ENCODE assay signal across 9 mouse cellular contexts in genomic region chr11:99043632-99044031, GRCm38 (mm10). TPM values are rescaled to one million over a fixed set of nuclear protein-coding genes. Genes with fewer than 3 reads are reported as not detected.
A peak's percentile ranks its signal among the peaks of the same experiment; 100 is the strongest.
DNase-seq lines count a peak whose midpoint lies in the region; ATAC-seq lines count a peak whose summit lies in the region.
"Had no signal": no experiment of that assay in that cellular context is flagged by ENCODE, and none has a peak within 500 bp of the region (broad histone marks: within the 10 kb centered on the region; RNA-seq: fewer than 3 reads in every experiment).

No protein-coding gene starts in this region.

- peaks cover 7% of the 10 kb centered on the region; the same call in 1 of the 2 replicates for H3K36me3 ChIP-seq in kidney, embryonic 16.5 days (ENCODE audit: insufficient read depth, low read length)
- peaks cover 7% of the 10 kb centered on the region; the same call in 1 of the 2 replicates for H3K36me3 ChIP-seq in heart, embryonic 15.5 days
- no peaks in the 10 kb centered on the region for H3K36me3 ChIP-seq in liver, embryonic 16.5 days (ENCODE audit: control insufficient read depth, insufficient read depth)

- WGBS in kidney, embryonic 16.5 days = 62% methylated on average over 6 of the region's 6 CpGs
- WGBS in heart, embryonic 15.5 days = 56% methylated on average over 6 of the region's 6 CpGs
- 51% methylated on average over 6 of the region's 6 CpGs for WGBS in liver, embryonic 16.5 days (ENCODE audit: insufficient replicate concordance)

- ATAC-seq in kidney, embryonic 16.5 days (ENCODE audit: low FRiP score, low TSS enrichment) = no peak
- ATAC-seq in heart, embryonic 15.5 days (replicated peaks; ENCODE audit: insufficient number of reproducible peaks, insufficient read depth, low FRiP score, low read depth) = no peak
- no peak for ATAC-seq in liver, embryonic 16.5 days (ENCODE audit: low read depth)
- no peak for ATAC-seq in megakaryocyte progenitor cell, adult 5-6 weeks (replicated peaks; ENCODE audit: poor library complexity)

- no peak overlapping the region for H3K9ac ChIP-seq in kidney, embryonic 16.5 days (replicated peaks; ENCODE audit: low read length)
- no peak overlapping the region for H3K9ac ChIP-seq in heart, embryonic 15.5 days
- H3K9ac ChIP-seq in liver, embryonic 16.5 days (ENCODE audit: low read depth, low read length) = no peak overlapping the region

- peaks cover 56% of the 10 kb centered on the region for H3K4me1 ChIP-seq in kidney, embryonic 16.5 days (ENCODE audit: insufficient read depth, low read length)
- peaks cover 73% of the 10 kb centered on the region for H3K4me1 ChIP-seq in heart, embryonic 15.5 days (replicated peaks)
- H3K4me1 ChIP-seq in liver, embryonic 16.5 days (ENCODE audit: control insufficient read depth, low read depth, low read length) = peaks cover 6% of the 10 kb centered on the region

- H3K9me3 ChIP-seq in kidney, embryonic 16.5 days (ENCODE audit: low read length) = no peaks in the 10 kb centered on the region
- H3K9me3 ChIP-seq in heart, embryonic 15.5 days (replicated peaks) = no peaks in the 10 kb centered on the region
- no peaks in the 10 kb centered on the region for H3K9me3 ChIP-seq in liver, embryonic 16.5 days (replicated peaks; ENCODE audit: control insufficient read depth, low read length)

- H3K27me3 ChIP-seq in kidney, embryonic 16.5 days (ENCODE audit: insufficient read depth, low read length) = no peaks in the 10 kb centered on the region
- no peaks in the 10 kb centered on the region for H3K27me3 ChIP-seq in heart, embryonic 15.5 days
- peaks cover 43% of the 10 kb centered on the region for H3K27me3 ChIP-seq in liver, embryonic 16.5 days (ENCODE audit: control insufficient read depth, insufficient read depth, low read depth, low read length)

- H3K4me2 ChIP-seq in kidney, embryonic 16.5 days (replicated peaks; ENCODE audit: low read depth, low read length) = peak overlapping the region; percentile 29
- peak overlapping the region; percentile 44 for H3K4me2 ChIP-seq in heart, embryonic 15.5 days
- H3K4me2 ChIP-seq in liver, embryonic 16.5 days (ENCODE audit: low read depth, low read length) = peak overlapping the region; percentile 46

- H3K27ac ChIP-seq in kidney, embryonic 16.5 days (ENCODE audit: low read length) = peak overlapping the region; percentile 65
- no peak overlapping the region for H3K27ac ChIP-seq in heart, embryonic 15.5 days
- peak overlapping the region; percentile 18 for H3K27ac ChIP-seq in liver, embryonic 16.5 days (ENCODE audit: low read length)

- no peak for DNase-seq in kidney, adult 18-20 months
- peak; percentile 8 for DNase-seq in brain, adult 2 months (ENCODE audit: low read depth, low spot score)
- no peak for DNase-seq in gastrocnemius, adult 8-10 months (ENCODE audit: low spot score in 2 of 2)
- DNase-seq: layer of hippocampus, adult 9-11 months had no signal

- H3K4me3 ChIP-seq in kidney, embryonic 16.5 days (ENCODE audit: low read length) = peak overlapping the region; percentile 25
- peak overlapping the region; percentile 15 for H3K4me3 ChIP-seq in heart, embryonic 15.5 days
- H3K4me3 ChIP-seq in liver, embryonic 16.5 days (ENCODE audit: low read depth, low read length) = peak overlapping the region; percentile 6; the same call in 1 of the 2 replicates

RNA-seq across cellular contexts. Expression of gene Igfbp4, which starts 2.6 kb away (rescaled TPM):
- polyA plus RNA-seq in kidney, embryonic 16.5 days (2015; fragmentation: Nextera tagmentation; extraction: Ambion mirVana) = 771 and 832 TPM in 2 replicates
- 344 and 469 TPM in 2 replicates for polyA plus RNA-seq in heart, embryonic 15.5 days (2015; fragmentation: Nextera tagmentation; extraction: Ambion mirVana)
- polyA plus RNA-seq in liver, embryonic 16.5 days (2015; fragmentation: Nextera tagmentation; extraction: Ambion mirVana) = 277 and 302 TPM in 2 replicates
- 10 to 100 TPM; 23.4 to 50.7 (median 34.4) TPM for total RNA-seq in gastrocnemius, adult 8-10 months (2022)
- 188 and 211 TPM in 2 replicates for total RNA-seq in megakaryocyte progenitor cell, adult 5-6 weeks (2015)
- total RNA-seq in megakaryocyte progenitor cell, adult 5-6 weeks (2017) = 327 and 329 TPM in 2 replicates

RNA-seq across cellular contexts. Expression of gene Top2a, which starts 19.6 kb away (rescaled TPM):
- polyA plus RNA-seq in kidney, embryonic 16.5 days (2015; fragmentation: Nextera tagmentation; extraction: Ambion mirVana) = 213 and 252 TPM in 2 replicates
- polyA plus RNA-seq in heart, embryonic 15.5 days (2015; fragmentation: Nextera tagmentation; extraction: Ambion mirVana) = 149 and 159 TPM in 2 replicates
- polyA plus RNA-seq in liver, embryonic 16.5 days (2015; fragmentation: Nextera tagmentation; extraction: Ambion mirVana) = 189 and 201 TPM in 2 replicates
- total RNA-seq in gastrocnemius, adult 8-10 months (2022) = under 1 TPM in 3 of 4 experiments, not detected in 1; 0.25 to 0.60 (median 0.29) TPM
- total RNA-seq in megakaryocyte progenitor cell, adult 5-6 weeks (2015) = 284 and 285 TPM in 2 replicates
- 584 and 646 TPM in 2 replicates for total RNA-seq in megakaryocyte progenitor cell, adult 5-6 weeks (2017)

RNA-seq across cellular contexts. Expression of gene Tns4, which starts 45.5 kb away (rescaled TPM):
- polyA plus RNA-seq in kidney, embryonic 16.5 days (2015; fragmentation: Nextera tagmentation; extraction: Ambion mirVana) = 0.17 and 0.22 TPM in 2 replicates
- 0.08 and 0.27 TPM in 2 replicates for polyA plus RNA-seq in heart, embryonic 15.5 days (2015; fragmentation: Nextera tagmentation; extraction: Ambion mirVana)
- polyA plus RNA-seq in liver, embryonic 16.5 days (2015; fragmentation: Nextera tagmentation; extraction: Ambion mirVana) = 0.19 and 0.21 TPM in 2 replicates
- not detected for total RNA-seq in gastrocnemius, adult 8-10 months (2022)
- total RNA-seq in megakaryocyte progenitor cell, adult 5-6 weeks (2015) = 2.1 and 2.4 TPM in 2 replicates
- total RNA-seq in megakaryocyte progenitor cell, adult 5-6 weeks (2017) = 1.4 and 1.8 TPM in 2 replicates
- polyA plus RNA-seq: neural tube, embryonic 14.5 days had no signal
